Mouse (Mus musculus): ENCODE results near the gene S1pr4. TPM values are rescaled to one million over a fixed set of nuclear protein-coding genes. Genes with fewer than 3 reads are reported as not detected.

The S1pr4 gene
- total RNA-seq, 2 experiments from 2014 or later = 0.96 to 1.2 TPM

DNA sequence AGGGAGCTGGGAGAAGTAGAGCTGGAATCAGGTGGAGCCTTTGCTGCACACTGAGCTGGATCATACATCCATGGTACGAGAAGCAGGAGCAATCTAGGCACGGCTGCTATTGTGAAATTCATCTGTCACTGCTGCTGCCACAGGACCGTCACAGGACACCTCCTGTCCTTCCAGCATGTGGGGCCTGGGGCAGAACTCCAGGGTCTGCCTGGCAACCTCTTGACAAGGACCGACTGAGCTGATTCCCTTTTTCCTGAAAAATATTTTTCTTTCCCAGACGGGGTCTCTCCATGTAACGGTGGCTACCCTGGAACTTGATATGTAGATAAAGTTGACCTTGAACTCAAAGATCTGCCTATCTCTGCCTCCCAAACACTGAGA is 48.6 kb downstream of the S1pr4 start:
- no peak for DNase-seq
- intact Hi-C loops (cut with DNase I) = loop anchor here (2.0 kb wide), 1 partner anchor 163 kb away; no protein-coding TSS in a partner anchor

DNA sequence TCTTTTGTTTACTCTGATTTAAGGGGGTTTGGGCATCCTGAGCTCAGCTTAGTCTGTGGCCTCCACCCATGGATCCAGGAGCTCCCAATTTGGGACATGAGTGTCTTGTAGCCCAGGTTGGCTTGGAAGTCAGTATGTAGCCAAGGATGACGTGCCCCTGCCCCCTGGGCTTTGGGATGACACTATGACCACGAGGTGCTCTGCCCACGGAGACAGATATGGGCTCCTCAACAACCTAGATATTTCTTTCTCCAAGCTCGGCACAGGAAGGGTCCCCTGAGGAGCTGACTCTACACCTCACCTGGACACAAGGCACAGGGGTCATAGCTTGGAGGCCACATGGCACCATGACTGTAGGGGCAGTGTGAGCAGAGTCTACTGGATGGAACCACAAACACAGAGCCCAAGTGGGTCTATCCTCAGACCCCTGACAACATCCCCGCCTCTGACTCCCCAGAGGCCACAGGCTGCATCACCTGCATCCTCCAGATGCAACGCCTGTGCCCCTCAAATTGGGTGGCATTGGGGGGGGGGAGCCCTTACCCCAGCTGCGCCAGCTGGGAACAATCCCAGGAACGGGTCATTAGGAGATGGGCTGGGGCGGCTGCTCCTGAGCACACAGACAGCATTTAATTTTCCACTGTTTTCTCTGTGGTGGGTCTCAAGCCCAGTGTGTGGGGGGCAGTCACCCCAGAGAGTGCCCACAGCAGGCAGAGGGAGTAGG is 49.1 kb downstream of the S1pr4 start:
- no peak for DNase-seq
- intact Hi-C loops (cut with DNase I) = loop anchor here (1.0 to 2.0 kb wide), 2 partner anchors 62 to 162 kb away; partner anchors contain the start of gene Gm48552

DNA sequence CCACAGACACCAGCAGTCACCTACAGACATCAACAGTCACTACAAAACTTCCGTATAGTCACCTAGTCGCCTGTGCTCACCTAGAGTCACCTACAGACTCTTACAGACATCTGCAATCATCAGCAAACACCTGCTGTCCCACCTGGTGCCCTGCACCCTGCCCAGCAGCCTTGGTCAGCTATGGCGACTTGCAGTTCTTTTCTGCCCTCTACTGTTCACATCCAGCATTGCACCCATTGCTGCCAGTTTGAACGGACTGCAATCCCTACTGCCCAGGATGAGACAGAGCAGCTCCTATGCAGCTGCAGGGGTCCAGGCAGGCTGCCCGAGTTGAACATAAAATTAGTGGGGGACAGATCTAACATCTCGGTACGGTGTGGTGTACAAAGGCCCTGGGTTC is 49.8 kb downstream of the S1pr4 start:
- intact Hi-C loops (cut with DNase I) = loop anchor here (1.0 to 2.0 kb wide), 2 partner anchors 61 to 161 kb away; partner anchors contain the start of gene Gm48552
- DNase-seq = peak; percentile 82 to 93

Small RNA genes within 50 kb of the gene (microRNA-seq; reads per million reads assigned to microRNA genes)
- 0 reads per million in 2 experiments for gene Gm25595

Other genes starting within 250 kb of the S1pr4 start
- gene Matk, start 247.2 kb downstream of the S1pr4 start, total RNA-seq (2021) = under 1 TPM; 0.26 to 0.51 TPM
- 10 to 100 TPM; 83.0 to 96.2 TPM for gene Mrpl54, start 233.2 kb downstream of the S1pr4 start, total RNA-seq (2021)
- 10 to 100 TPM; 85.5 to 97.2 TPM for gene Apba3, start 233.2 kb downstream of the S1pr4 start, total RNA-seq (2021)
- gene Tjp3, start 208.6 kb downstream of the S1pr4 start, total RNA-seq (2021) = under 1 TPM; 0.14 to 0.34 TPM
- gene Pip5k1c, start 207.2 kb downstream of the S1pr4 start, total RNA-seq (2021) = 10 to 100 TPM; 34.8 to 36.7 TPM
- 10 to 100 TPM; 15.6 to 17.8 TPM for gene Cactin, start 179.0 kb downstream of the S1pr4 start, total RNA-seq (2021)
- gene Tbxa2r, start 171.4 kb downstream of the S1pr4 start, total RNA-seq (2021) = 1 to 10 TPM; 5.3 to 7.9 TPM
- 1 to 10 TPM; 5.2 to 5.5 TPM for gene Gipc3, start 156.9 kb downstream of the S1pr4 start, total RNA-seq (2021)
- gene Hmg20b, start 149.7 kb downstream of the S1pr4 start, total RNA-seq (2021) = 10 to 100 TPM; 74.0 to 82.9 TPM
- 10 to 100 TPM; 11.7 to 14.3 TPM for gene Mfsd12, start 142.6 kb downstream of the S1pr4 start, total RNA-seq (2021)
- 1 to 10 TPM; 1.2 to 1.3 TPM for gene 4930404N11Rik, start 134.3 kb downstream of the S1pr4 start, total RNA-seq (2021)
- gene Fzr1, start 121.6 kb downstream of the S1pr4 start, total RNA-seq (2021) = 10 to 100 TPM; 30.5 to 32.7 TPM
- 10 to 100 TPM; 47.6 to 55.3 TPM for gene Dohh, start 115.7 kb downstream of the S1pr4 start, total RNA-seq (2021)
- gene Gm48551, start 115.7 kb downstream of the S1pr4 start, total RNA-seq (2021) = under 1 TPM; 0.51 to 0.84 TPM
- under 1 TPM; 0.65 to 0.83 TPM for gene Gm48552, start 111.1 kb downstream of the S1pr4 start, total RNA-seq (2021)
- gene Smim24, start 107.1 kb downstream of the S1pr4 start, total RNA-seq (2021) = 1 to 10 TPM; 1.9 to 2.0 TPM
- gene Nfic, start 44.5 kb downstream of the S1pr4 start, total RNA-seq (2021) = 100 to 1,000 TPM; 133 TPM
- gene Celf5, start 17.4 kb downstream of the S1pr4 start, total RNA-seq (2021) = under 1 TPM; 0.15 to 0.19 TPM
- 10 to 100 TPM; 55.4 to 62.0 TPM for gene Ncln, start 3.7 kb downstream of the S1pr4 start, total RNA-seq (2021)
- under 1 TPM; 0.73 to 0.76 TPM for gene Gna15, start 24.1 kb upstream of the S1pr4 start, total RNA-seq (2021)
- 10 to 100 TPM; 50.6 to 51.6 TPM for gene Gna11, start 45.1 kb upstream of the S1pr4 start, total RNA-seq (2021)
- gene Aes, start 59.4 kb upstream of the S1pr4 start, total RNA-seq (2021) = 100 to 1,000 TPM; 900 to 948 TPM
- 10 to 100 TPM in 1 of 2 experiments, 1 to 10 TPM in 1; 9.4 to 11.2 TPM for gene Tle2, start 74.4 kb upstream of the S1pr4 start, total RNA-seq (2021)
- gene Tle6, start 100.9 kb upstream of the S1pr4 start, total RNA-seq (2021) = 10 to 100 TPM in 1 of 2 experiments, 1 to 10 TPM in 1; 8.0 to 10.2 TPM
- 1 to 10 TPM; 1.8 to 2.2 TPM for gene BC025920, start 106.1 kb upstream of the S1pr4 start, total RNA-seq (2021)
- gene Sirt6, start 127.7 kb upstream of the S1pr4 start, total RNA-seq (2021) = 10 to 100 TPM; 10.7 to 11.0 TPM
- gene Ankrd24, start 128.4 kb upstream of the S1pr4 start, total RNA-seq (2021) = 10 to 100 TPM in 1 of 2 experiments, 1 to 10 TPM in 1; 9.4 to 10.9 TPM
- 1 to 10 TPM; 2.6 to 2.7 TPM for gene Gm10778, start 148.9 kb upstream of the S1pr4 start, total RNA-seq (2021)
- gene Zfp433, start 204.7 kb upstream of the S1pr4 start, total RNA-seq (2021) = 1 to 10 TPM; 4.8 to 5.4 TPM